Mouse (Mus musculus): Measurements from ENCODE around the gene Hist1h4b.
A peak's percentile ranks its signal among the peaks of the same experiment; 100 is the strongest.

The Hist1h4b gene

DNA sequence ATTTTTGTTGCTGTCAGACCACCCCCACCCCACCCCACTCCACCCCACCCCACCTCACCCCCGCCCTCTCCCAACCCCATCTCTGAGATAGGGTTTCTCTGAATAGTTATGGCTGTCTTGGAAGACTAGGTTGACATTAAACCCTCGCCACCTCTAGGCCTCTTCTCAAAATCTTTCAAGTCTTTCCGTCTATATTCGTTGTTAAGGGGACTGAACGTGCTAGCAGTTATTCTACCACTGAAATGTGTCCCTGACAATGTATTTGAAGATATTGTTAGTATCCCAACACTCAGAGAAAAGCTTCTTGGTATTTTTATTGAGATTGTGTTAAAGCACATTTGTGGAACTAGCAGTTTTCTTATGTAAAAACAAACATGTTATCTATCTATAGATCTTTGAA lies 15.9 kb upstream of the Hist1h4b start:
- no peak for DNase-seq

DNA sequence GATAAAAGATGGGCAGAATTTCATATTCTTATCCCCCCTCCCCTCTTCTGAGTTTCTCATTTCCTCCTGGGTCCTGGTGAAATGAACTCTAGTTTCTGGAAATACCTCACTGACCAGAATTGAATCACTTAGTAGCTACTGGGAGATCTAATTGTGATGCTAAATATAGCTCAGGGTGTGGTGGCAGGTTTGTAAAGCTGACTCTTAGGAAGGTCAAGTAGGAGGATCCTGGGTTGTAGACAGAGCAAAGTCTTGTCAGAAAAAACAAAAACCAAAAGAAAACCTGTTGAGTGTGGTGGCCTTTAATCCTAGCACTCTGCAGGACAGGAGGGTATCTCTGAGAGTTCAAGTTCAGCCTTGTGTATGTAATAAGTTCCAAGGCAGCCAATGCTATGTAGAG lies 14.8 kb upstream of the Hist1h4b start:
- DNase-seq, result no peak

DNA sequence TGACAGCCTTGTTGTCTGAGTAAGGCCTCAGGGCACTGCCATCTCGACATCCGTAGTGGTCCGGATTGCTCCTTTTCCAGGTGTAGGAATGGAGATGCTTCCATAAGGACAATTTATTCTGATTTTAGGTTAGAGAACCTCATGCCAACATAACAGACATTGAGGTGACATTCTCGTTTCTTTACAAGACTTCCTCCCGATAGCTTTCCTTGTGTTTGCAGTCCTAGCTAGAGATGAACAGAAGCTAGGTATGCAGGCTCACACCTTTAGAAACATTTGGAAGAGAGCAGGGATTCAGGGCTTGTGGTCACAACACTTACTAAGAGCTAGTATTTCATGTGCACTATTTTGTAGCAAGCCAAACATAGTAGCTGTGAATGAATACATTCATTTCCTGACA lies 13.6 kb upstream of the Hist1h4b start:
- no peak for DNase-seq

DNA sequence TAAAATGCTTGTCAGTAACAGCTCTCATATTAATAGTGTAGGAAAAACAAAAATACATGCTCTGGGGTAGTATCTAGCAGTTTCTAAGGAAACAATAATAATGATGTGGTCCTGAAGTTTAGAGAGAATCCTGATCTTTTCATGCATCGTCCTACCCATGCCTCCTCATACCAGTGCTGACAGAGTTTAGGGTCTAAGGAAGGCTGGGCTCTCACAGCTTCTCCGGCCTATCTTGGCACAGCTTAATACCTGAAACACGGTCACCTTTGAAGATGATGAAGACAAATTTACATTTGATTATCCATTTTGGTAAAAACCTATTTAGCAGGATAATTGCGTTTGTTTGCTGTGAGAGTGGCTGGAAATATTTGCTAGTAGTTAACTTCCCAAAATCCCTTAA lies 12.8 kb upstream of the Hist1h4b start:
- peak; percentile 37 for DNase-seq

DNA sequence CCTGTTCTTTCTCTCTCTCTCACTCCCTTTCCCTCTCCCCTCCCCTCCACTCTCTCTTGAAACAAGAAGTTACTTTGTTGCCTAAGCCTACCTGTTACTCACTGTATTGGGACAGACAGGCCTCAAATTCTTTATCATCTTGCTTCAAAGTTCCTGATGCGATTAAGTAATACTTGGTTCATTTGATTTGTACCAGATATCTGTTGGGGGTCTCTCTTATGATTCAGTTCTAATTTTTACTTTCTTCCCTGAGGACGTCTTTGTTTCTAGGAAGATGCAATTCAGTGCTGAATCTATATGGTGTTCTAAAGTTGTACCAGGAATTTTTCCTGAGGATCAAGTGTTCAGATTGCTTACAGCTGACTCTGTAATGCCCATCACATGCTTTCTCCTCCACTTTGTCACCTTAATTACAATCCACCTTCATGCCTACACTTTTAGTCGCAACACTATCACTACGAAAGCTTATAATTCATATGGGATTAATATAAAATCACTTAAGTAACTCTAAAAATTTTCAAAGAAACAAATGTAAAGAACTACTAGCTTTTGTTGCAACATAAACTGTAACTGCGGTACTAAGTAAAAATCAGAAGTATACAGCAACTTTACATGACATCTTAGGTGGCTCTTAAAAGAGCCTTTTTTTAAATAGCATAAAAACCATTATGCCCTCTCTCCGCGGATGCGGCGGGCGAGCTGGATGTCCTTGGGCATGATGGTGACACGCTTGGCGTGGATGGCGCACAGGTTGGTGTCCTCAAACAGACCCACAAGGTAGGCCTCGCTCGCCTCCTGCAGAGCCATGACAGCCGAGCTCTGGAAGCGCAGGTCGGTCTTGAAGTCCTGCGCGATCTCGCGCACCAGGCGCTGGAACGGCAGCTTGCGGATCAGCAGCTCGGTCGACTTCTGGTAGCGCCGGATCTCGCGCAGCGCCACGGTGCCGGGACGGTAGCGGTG lies 12.1 kb upstream of the Hist1h4b start:
- DNase-seq, result peak; percentile 47

DNA sequence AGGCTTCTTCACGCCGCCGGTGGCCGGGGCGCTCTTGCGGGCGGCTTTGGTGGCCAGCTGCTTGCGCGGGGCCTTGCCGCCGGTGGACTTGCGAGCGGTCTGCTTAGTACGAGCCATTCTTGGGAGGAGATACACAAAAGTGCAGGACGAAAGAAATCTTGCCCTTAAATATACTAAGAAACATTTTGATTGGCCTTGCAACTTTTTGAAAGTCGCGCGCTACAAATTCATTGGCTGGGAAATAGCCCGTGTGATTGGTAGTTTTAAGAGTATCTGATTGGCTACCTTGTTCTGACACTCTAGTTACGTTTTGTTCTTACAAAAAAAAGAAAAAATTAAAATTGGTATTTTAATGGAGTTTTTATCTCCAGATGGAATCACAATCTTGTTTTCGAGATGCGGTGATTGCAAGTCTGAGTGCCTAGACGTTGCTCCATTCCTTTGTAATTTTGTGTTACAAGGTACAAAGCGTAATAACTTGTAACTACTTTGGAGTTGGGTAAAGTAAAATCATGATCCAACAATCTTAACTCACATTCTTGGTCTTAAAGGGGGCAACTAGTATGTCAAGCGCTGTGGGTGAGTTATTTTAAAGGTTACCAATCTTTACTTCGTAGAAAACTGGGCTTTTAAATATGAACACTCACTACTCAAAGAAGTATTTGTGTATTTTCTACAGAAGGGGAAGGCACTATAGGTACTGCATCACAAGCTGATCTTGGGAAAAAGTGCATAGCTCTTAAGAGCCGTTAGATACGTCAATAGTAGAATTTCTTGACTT lies 11.2 kb upstream of the Hist1h4b start, which contains the start of gene Hist1h3c:
TSS of gene Hist1h3c (minus strand) at position 222 of the 781 bp plus-strand sequence.
- DNase-seq, result peak; percentile 93

DNA sequence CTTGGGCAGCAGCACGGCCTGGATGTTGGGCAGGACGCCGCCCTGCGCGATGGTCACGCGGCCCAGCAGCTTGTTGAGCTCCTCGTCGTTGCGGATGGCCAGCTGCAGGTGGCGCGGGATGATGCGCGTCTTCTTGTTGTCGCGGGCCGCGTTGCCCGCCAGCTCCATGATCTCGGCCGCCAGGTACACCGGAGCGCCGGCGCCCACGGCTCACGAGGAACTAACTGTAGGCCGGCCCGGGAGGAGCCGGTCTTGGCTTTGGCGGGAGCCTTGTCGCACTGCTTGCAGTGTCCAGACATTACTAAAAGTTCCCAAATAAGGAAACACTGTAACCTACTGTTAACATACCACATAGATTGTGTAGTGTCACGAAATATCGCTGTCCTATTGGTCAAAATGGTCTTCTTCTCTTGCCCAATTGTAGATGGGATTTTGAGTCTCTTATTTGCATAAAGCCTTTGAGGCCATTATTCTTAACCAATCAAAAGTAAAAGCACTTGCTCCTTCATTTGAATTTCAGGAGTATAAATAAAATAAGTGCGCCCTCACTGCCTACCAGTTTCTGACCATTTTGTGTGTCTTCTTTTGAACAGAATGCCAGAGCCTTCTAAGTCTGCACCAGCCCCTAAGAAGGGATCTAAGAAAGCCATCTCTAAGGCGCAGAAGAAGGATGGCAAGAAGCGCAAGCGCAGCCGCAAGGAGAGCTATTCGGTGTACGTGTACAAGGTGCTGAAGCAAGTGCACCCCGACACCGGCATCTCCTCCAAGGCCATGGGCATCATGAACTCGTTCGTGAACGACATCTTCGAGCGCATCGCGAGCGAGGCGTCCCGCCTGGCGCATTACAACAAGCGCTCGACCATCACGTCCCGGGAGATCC lies 10.4 kb upstream of the Hist1h4b start, which contains the start of gene Hist1h2bb:
TSS of gene Hist1h2bb (plus strand) at position 534 of the 880 bp plus-strand sequence.
- DNase-seq, result peak; percentile 92

DNA sequence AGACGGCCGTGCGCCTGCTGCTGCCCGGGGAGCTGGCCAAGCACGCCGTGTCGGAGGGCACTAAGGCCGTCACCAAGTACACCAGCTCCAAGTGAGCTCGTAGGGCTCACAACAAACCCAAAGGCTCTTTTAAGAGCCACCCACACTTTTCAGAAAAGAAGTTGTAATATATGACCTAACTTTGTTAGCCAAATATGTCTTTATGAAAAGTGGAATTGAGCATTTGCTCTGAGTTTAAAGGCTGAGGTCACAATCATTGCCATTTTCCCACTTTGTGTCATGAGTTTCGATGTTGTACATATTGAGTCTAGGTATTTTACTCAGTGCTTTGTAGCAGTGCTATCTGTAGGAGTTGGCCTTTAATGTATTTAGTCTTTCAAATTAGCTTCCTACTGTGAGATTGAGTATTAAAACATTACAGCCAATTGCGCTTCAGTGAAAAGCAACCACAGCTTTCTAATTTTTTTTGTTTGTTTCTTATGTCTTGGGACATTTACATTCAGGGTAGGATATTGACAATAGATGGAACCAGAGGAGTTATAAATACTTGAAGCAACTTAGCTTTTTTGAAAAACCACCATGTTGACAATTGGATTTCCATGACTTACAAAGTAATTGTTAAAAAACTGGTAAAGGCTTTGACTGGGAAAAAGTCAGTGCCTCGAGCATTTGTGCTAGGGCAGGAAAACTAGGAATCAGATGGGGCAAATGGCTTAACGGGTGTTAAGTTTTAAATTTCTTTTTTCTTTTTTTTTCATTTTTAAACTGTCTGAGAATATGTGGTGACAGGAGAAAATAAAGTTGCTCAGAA lies 9.5 kb upstream of the Hist1h4b start:
- DNase-seq, result peak; percentile 60

DNA sequence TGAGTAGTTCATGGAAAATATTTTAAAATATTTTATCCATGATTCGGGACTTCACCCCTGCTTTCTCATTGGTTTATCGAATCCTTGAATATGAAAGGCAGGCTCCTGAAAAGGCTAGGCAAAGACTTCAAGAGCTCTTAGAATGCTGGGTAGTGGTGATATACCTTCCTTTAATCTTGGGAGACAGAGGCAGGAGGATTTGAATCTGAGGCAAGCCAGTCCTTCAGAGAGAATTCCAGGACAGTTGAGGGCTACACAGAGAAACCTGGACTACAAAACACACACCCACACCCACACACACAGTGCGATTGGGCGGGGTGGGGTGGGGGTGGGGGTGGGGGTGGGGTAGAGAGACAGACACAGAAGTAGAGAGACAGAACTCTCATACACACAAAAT lies 8.9 kb upstream of the Hist1h4b start:
- peak; percentile 58 for DNase-seq

DNA sequence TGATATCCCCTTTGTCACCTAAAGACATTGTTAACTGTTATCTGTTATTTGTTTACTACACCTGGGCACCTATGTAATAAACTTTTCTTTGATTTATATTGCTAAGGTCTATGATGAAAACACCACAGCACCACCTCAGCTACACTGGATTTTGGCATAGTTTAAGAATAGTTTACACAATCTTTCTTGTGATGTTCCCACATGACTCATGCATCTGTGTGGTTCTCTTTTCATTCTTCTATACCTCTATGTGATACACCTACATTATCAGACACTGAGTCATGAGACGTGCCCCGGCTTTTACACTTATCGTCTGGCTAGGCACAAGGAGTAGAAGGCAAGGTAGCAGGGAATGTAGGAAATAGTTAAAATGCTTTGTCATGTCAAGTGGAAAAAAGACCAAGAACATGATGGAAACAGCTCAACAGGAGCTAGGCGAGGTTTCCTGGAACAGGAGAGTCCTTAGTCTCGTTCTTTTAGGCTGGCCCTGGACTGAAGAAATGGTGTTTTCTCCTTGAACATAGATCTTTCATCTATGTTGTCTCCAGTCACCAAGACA lies 7.2 kb upstream of the Hist1h4b start:
- no peak for DNase-seq

DNA sequence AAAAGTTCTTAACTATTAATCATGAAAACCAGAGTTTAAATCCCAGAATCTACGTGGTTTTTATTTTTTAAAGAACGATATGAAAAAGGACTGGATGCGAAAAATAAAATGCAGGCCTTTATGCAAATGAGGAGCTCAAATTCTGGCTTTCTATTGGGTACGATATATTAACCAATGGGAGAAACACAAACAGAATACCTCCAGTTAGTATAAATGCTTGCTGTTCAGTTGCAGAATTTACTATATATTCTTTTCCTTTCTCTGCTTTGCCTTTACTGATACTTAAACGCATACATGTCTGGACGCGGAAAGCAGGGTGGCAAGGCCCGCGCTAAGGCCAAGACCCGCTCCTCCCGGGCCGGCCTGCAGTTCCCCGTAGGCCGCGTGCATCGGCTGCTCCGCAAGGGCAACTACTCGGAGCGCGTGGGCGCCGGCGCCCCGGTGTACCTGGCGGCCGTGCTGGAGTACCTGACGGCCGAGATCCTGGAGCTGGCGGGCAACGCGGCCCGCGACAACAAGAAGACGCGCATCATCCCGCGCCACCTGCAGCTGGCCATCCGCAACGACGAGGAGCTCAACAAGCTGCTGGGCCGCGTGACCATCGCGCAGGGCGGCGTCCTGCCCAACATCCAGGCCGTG lies 5.9 kb upstream of the Hist1h4b start, which contains the start of gene Hist1h2ab:
TSS of gene Hist1h2ab (plus strand) at position 288 of the 639 bp plus-strand sequence.
- peak; percentile 88 for DNase-seq

DNA sequence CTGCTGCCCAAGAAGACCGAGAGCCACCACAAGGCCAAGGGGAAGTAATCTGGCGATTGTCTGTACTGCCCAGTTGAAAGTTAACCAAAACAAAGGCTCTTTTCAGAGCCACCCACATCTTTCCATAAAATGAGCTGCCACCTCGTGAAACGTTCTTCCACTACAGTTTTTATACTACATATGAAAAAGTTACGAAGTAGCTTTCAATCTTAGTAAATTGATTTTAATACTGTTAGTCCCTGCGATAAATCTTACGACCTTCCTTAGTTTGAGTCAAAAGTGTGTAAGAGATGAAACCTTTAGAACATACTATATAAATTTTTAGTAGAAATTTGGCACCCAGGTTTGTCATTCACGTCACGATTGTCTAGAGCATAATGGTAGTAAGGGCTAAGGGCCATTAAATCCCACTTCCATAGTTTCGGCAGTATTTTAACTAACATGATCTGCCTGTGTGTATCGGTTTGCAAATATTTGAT lies 5.3 kb upstream of the Hist1h4b start:
- DNase-seq, result peak; percentile 58

DNA sequence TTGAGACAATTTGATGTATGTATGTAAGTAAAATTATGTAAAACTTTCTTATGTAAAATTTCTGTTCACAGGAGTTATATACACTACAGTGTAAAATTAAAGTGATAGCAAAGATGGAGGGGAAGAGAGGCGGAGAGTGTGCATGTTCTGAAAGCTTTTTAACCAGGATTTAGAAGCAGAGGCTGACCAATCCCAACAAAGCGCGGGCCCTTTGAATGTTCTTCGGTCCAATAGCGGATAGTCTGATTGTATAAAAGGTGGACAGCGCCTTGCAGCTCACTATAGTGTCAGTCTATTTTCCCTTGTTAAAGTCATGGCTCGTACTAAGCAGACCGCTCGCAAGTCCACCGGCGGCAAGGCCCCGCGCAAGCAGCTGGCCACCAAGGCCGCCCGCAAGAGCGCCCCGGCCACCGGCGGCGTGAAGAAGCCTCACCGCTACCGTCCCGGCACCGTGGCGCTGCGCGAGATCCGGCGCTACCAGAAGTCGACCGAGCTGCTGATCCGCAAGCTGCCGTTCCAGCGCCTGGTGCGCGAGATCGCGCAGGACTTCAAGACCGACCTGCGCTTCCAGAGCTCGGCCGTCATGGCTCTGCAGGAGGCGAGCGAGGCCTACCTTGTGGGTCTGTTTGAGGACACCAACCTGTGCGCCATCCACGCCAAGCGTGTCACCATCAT lies 4.6 kb upstream of the Hist1h4b start, which contains the start of gene Hist1h3b:
TSS of gene Hist1h3b (plus strand) at position 201 of the 675 bp plus-strand sequence.
- DNase-seq, result peak; percentile 96

DNA sequence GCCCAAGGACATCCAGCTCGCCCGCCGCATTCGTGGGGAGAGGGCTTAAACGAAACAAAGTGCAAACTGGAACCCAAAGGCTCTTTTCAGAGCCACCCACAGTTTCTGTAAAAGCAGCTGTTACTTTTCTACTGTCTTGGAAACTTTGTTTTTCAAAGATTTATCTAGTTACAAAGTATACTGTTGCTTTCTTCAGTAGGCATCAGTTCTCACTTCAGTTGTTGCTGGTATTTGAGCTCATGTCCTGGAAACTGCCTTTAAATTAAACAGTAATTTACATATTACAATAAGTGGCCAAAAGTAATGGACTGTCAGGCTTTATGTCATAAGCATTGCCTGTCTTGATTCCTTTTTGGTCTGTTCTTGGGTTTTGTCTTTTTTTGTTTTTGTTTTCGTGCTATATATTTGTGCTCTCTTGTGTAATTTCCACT lies 4.1 kb upstream of the Hist1h4b start:
- peak; percentile 37 for DNase-seq

DNA sequence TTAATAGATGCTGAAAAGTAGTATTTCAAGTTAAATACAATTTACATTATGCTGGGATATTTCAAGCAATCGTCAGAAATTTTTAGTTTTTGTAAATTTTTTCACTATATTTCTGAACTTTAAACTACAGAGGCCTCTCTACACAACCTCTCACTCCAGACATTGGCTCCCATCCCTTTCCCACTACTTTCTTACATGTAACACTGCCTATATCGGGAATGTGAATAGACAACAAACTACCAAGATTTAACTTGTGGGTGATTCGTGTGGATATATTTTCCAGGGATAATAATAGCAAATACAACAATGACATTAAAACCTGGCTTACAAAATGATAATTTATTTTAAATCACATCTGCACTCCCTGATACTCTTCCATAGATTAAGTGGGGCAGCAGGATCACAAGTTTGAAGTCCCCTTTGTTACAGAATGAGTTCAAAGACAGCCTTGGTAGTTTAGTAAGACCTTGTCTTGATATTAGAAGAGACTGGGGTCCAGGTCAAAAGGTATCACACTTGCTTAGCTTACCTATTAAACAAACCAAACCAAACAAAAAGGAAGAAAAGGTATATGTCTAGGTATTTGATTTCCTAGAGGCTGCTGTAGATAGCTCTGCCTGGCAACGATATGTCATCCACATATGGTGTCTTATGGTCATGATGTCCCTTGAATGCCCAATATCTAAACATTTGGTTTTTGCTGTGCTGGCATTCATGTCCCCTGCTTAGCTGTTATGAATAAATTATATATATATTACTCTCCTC lies 3.3 kb upstream of the Hist1h4b start:
- DNase-seq, result no peak

DNA sequence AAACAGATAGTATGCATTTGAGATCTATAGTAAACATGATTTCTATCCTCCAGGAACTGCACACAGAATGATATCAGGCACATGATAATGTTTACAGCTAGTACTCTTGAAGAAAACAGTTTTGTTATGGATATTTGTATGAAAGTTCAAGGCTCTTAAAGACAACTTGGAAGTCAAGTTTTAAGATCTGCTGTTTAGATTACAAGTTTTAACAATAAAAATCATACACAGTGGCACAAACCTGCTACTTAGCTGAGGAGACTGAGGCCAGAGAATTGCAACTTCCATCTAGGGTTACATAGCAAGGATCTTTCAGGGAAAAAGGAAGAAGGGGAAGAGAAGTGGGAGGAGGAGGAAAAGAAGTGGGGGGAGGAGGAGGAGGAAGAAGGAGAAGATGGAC lies 1.8 kb upstream of the Hist1h4b start:
- no peak for DNase-seq

DNA sequence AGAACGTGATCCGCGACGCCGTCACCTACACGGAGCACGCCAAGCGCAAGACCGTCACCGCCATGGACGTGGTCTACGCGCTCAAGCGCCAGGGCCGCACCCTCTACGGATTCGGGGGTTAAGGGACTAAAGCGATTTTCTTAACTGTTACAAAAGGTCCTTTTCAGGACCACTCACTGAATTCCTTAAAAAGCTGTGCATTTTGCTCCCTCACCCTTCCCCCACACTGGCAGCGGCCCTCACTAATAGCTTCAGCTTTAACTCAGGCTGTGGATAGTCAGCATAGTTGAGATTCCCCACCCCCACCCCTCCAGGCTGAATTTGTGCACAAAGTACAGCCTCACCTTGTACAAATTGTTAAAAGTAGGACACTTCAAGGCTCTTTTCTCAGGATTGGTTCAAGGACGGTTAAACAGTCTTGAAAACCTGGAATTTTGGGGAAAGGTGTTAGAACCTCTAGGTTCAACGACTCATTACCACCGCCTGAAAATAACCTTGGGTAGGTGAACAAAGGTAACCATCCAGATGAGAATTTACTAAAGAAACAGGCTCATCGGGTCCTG lies 479 bp downstream of the Hist1h4b start:
- DNase-seq, result peak; percentile 66

DNA sequence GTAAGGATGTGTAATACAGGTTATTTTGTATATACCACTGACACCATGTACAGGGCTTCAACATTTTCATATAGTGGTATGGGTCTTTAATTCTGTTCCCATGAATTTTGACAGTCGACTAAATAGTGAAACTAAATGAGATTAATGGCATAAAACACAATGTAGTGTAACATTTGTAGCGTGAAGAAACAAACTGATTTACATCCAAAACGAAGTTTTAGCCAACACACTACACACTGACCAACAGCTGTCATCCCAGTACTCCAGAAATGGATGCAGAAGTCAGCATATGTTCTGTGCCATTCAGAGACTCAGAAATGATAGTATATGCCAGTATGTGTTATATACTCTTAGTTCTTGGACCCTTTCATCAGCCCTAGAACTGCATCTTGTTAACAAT lies 1.1 kb downstream of the Hist1h4b start:
- no peak for DNase-seq
